Mouse (Mus musculus) left cerebral cortex, adult 18-20 months (tissue): ENCODE data around the gene Gm20824. TPM values are rescaled to one million over a fixed set of nuclear protein-coding genes. Genes with fewer than 3 reads are reported as not detected.
"Not testable (repeated sequence)": the region's sequence is repeated elsewhere in the genome, so short reads cannot be mapped to it uniquely, and the experiment has no call there.

Experiments
- DNase-seq, 2 experiments: peaks; one replicate each; pipeline ENCODE4 v3.0.0; 2021 to 2022; ENCODE audit warnings: low spot score in 2 of 2, mixed read lengths in 1 of 2
- long read RNA-seq, 2 experiments: library from polyadenylated mRNA; stranded (forward); transcript quantifications; one replicate each; pipeline ENCODE4 v2.0.0; 2021
- total RNA-seq, 2 experiments: library from RNA; stranded (reverse); gene quantifications; 2 replicates each; pipeline ENCODE4 v1.2.3; 2021

Gene Gm20824
- not detected for total RNA-seq
- long read RNA-seq, experiment 1: 0 reads
- long read RNA-seq, experiment 2: 0 reads

DNA sequence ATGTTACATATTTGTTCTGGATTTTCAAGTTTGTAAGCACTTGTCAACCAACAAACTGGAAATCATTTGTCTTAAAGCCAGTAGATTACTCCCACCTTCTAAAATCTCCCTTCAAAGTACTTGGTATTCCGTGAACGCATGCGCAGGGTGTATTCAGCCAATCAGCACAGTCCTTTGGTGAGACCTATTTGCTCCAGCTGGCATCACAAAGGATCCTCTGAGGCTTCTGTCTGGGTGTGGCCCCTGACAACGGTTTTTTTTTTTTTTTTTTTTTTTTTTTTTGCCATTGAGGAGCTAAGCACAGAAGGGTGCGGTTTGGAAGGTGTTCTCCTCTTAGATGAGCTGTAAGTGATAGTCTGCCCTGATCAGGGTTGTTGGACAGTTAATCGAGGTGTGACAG lies at the start of gene Gm20824:
Gene Gm20824, plus strand, starts transcription at position 301 of the 400 bp plus-strand sequence.
- not testable (repeated sequence) for DNase-seq

Other genes with a start within 250 kb of the Gm20824 start
- not detected for gene Gm20825, start 186.4 kb upstream of the Gm20824 start, total RNA-seq